Mouse (Mus musculus): ENCODE data around the gene Ugt3a2.

Ugt3a2 gene

GRCm38 (mm10) chr15:9335341-9335740 is at the start of gene Ugt3a2:
Ugt3a2 (plus strand) TSS chr15:9335550.
- in situ Hi-C loops (cut with MboI; ENCODE audit: low sequenced_read_pairs), result no loop called here

DNA sequence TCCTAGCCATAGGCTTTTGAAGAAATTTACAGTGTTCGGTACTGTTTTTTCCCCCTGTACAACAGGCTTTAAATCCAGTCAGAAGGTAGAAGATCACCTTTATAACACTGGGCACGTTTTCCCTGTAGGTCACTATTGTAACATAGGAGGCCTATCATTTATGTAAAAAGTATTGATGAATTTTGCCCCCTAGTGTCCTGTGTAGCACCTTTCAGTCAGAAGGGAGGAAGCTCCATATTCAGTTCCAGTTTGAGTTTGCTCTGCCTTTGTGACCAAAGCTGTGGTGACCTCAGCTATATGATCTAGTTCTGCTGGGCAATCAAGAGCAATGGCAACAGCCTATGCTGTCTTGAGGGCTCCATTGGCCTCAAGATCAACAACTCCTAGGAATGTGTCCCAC is 45.7 kb upstream of the Ugt3a2 start:
- in situ Hi-C loops (cut with MboI; ENCODE audit: low sequenced_read_pairs), result no loop called here

DNA sequence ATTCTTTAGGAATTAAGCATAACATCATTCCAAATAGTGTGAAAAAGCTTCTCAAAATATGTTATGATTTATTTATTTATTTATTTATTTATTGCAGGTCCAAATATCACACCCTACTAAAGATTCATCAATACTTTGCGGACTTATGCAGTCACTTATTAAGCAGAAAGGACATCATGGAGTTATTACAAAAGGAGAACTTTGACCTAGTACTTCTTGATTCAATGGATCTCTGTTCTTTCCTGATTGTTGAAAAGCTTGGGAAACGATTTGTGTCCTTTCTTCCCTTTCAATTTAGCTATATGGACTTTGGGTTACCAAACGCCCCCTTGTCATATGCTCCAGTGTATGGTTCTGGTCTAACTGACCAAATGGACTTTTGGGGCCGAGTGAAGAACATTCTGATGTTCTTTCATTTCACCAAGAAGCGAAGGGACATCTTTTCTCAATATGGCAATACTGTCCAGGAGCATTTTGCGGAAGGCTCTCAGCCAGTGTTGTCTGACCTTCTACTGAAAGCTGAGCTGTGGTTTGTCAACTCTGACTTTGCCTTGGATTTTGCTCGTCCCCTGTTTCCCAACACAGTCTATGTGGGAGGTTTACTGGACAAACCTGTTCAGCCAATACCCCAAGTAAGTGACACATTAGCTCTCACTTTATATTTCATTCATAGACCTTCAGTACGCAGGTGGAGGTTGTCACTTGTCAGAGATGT is 29.2 kb upstream of the Ugt3a2 start:
- in situ Hi-C loops (cut with MboI; ENCODE audit: low sequenced_read_pairs), result no loop called here

GRCm38 (mm10) chr15:9334596-9334995 is 754 bp upstream of the Ugt3a2 start:
- in situ Hi-C loops (cut with MboI; ENCODE audit: low sequenced_read_pairs), result no loop called here

GRCm38 (mm10) chr15:9336616-9337015 is 1.3 kb downstream of the Ugt3a2 start:
- in situ Hi-C loops (cut with MboI; ENCODE audit: low sequenced_read_pairs), result no loop called here

GRCm38 (mm10) chr15:9337021-9337420 is 1.7 kb downstream of the Ugt3a2 start:
- in situ Hi-C loops (cut with MboI; ENCODE audit: low sequenced_read_pairs), result no loop called here

GRCm38 (mm10) chr15:9348739-9349138 is 13.4 kb downstream of the Ugt3a2 start:
- in situ Hi-C loops (cut with MboI; ENCODE audit: low sequenced_read_pairs), result no loop called here

DNA sequence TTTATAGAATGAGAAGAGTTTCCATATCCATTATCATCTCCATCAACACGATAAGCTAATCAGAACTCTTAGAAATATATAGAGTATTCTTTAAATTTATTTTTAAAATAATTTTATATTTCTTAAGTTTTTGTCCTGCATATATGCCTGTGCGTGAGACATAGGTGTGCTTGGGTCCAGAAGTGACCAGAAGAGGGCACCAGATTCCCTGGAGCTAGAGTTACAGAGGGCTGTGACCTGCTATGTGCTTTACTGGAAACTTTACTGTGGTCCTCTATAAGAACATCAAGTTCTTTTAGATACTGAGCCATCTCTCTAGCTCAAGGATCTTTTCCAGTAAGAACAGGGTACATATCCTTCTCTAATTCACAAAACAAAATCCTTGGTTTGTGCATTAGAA is 27.5 kb downstream of the Ugt3a2 start:
- in situ Hi-C loops (cut with MboI; ENCODE audit: low sequenced_read_pairs), result no loop called here

GRCm38 (mm10) chr15:9368774-9369173 is 33.4 kb downstream of the Ugt3a2 start:
- in situ Hi-C loops (cut with MboI; ENCODE audit: low sequenced_read_pairs), result no loop called here

DNA sequence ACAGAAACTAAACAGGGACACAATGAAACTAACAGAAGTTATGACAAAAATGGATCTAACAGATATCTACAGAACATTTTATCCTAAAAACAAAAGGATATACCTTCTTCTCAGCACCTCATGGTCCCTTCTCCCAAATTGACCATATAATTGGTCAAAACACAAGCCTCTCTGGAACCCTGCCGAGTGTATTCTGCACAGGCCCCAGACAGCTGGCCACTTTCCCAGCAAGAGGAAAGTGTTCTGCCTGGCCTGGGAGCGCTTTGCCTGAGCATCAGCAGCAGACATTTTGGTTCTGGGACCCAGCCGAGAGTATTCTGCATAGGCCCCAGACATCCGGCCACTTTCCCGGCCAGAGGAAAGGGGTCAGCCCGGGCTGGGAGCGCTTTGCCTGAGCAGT is 40.9 kb downstream of the Ugt3a2 start:
- in situ Hi-C loops (cut with MboI; ENCODE audit: low sequenced_read_pairs), result no loop called here

DNA sequence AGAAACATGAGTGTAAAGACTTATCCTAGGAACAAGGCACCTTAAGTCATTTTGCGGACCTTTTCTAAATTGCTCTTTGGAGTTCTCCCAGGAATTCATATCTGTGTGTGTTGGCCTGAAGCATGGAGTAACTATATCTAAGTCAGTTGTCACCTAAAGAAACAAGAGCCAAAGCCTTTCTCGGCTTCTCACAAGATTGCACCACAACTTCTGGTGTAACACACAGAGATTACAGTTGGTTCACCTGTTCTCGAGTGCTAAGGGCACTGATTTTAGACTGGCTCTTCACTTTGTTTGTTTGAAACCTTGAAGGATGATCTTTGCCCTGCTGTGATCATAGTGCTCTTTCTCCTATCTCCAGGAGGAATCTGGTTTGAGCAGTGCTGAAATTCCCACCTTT is 74.1 kb downstream of the Ugt3a2 start:
- in situ Hi-C loops (cut with MboI; ENCODE audit: low sequenced_read_pairs), result no loop called here
